Mouse (Mus musculus) G1E (cell line): Measurements from ENCODE around the gene Zfp648.

ENCODE experiments used
- CTCF ChIP-seq: IDR thresholded peaks from 2 replicates; pipeline ENCODE4 v1.5.1; 2012; ENCODE audit warnings: low read depth, low read length, inconsistent platforms, mixed read lengths
- GATA1 ChIP-seq: IDR thresholded peaks from 2 replicates; pipeline ENCODE4 v1.6.1; 2012; ENCODE audit warnings: borderline replicate concordance, low read length, inconsistent platforms, mixed read lengths
- POLR2AphosphoS5 ChIP-seq: IDR thresholded peaks from 2 replicates; pipeline ENCODE4 v1.6.1; 2012; ENCODE audit warnings: low read depth, low read length, inconsistent platforms; ENCODE audit not compliant: insufficient replicate concordance

GRCm38 (mm10) chr1:154203386-154203785, 2.4 kb downstream of the Zfp648 start:
- TF ChIP-seq GATA1 (no peak), CTCF (no peak), POLR2AphosphoS5 (no peak)
